Mouse (Mus musculus): ENCODE data around the gene Stra8. TPM values are rescaled to one million over a fixed set of nuclear protein-coding genes. Genes with fewer than 3 reads are reported as not detected.

Gene Stra8
- polyA plus RNA-seq, 1 experiment: not detected

- H3K79me2 ChIP-seq (ENCODE audit: control insufficient read depth, insufficient read depth): no peaks in the 10 kb centered on the region
- H3ac ChIP-seq (ENCODE audit: control insufficient read depth, insufficient read length): no peak overlapping the region
- TF ChIP-seq SRF (IDR thresholded peaks at IDR 0.05; ENCODE audit: control insufficient read depth, insufficient read length, low read depth): no peak
- no peak for TF ChIP-seq TCF3 (IDR thresholded peaks at IDR 0.05; ENCODE audit: insufficient read length, low read depth)
- no peak for TF ChIP-seq REST (IDR thresholded peaks at IDR 0.05; ENCODE audit: insufficient read depth, insufficient read length)
- no peak for TF ChIP-seq TCF12 (IDR thresholded peaks at IDR 0.05; ENCODE audit: insufficient read depth, poor library complexity, severe bottlenecking)
- TF ChIP-seq CEBPB (IDR thresholded peaks at IDR 0.05; ENCODE audit: insufficient read depth, poor library complexity, severe bottlenecking): no peak
- TF ChIP-seq MAX (IDR thresholded peaks at IDR 0.05; ENCODE audit: low read depth): no peak
- no peak for TF ChIP-seq MYOG (IDR thresholded peaks at IDR 0.05; ENCODE audit: control insufficient read depth in 1 of 3, insufficient read depth in 1 of 3, insufficient read length in 2 of 3, low read depth in 2 of 3)
- no peak for TF ChIP-seq USF1 (IDR thresholded peaks at IDR 0.05; ENCODE audit: low read depth)
- no peak for TF ChIP-seq MYOD1 (IDR thresholded peaks at IDR 0.05; ENCODE audit: control insufficient read depth in 1 of 3, insufficient read length in 2 of 3, low read depth in 2 of 3)
- TF ChIP-seq E2F4 (IDR thresholded peaks at IDR 0.05; ENCODE audit: insufficient read depth): no peak
- peaks cover 10% of the 10 kb centered on the region for H3K36me3 ChIP-seq (ENCODE audit: control insufficient read depth, insufficient read depth)
- H3K4me3 ChIP-seq: no peak overlapping the region
- no peaks in the 10 kb centered on the region for H3K27me3 ChIP-seq (ENCODE audit: control insufficient read depth, insufficient read depth, insufficient read length)
- H3K4me2 ChIP-seq (ENCODE audit: low read depth): no peak overlapping the region
These were observed 17.4 kb upstream of the Stra8 start for GRCm38 (mm10) chr6:34902578-34902977.

- Histone ChIP-seq H3K79me2 (ENCODE audit: control insufficient read depth, insufficient read depth) (no peaks in the 10 kb centered on the region), H3K4me2 (ENCODE audit: low read depth) (no peak overlapping the region), H3K4me3 (no peak overlapping the region), H3K27me3 (ENCODE audit: control insufficient read depth, insufficient read depth, insufficient read length) (no peaks in the 10 kb centered on the region), H3K36me3 (ENCODE audit: control insufficient read depth, insufficient read depth) (peaks cover 14% of the 10 kb centered on the region), H3ac (ENCODE audit: control insufficient read depth, insufficient read length) (no peak overlapping the region)
- no peak for TF ChIP-seq POLR2AphosphoS2 (IDR thresholded peaks at IDR 0.05; ENCODE audit: insufficient read length, low read depth)
- TF ChIP-seq MAX (IDR thresholded peaks at IDR 0.05; ENCODE audit: low read depth): no peak
- TF ChIP-seq POLR2A (IDR thresholded peaks at IDR 0.05; ENCODE audit: insufficient read length, low read depth): no peak
- no peak for TF ChIP-seq E2F4 (IDR thresholded peaks at IDR 0.05; ENCODE audit: insufficient read depth)
- TF ChIP-seq MYOG (IDR thresholded peaks at IDR 0.05; ENCODE audit: control insufficient read depth in 1 of 3, insufficient read depth in 1 of 3, insufficient read length in 2 of 3, low read depth in 2 of 3): no peak
- TF ChIP-seq MYOD1 (IDR thresholded peaks at IDR 0.05; ENCODE audit: control insufficient read depth in 1 of 3, insufficient read length in 2 of 3, low read depth in 2 of 3): no peak
- no peak for TF ChIP-seq SRF (IDR thresholded peaks at IDR 0.05; ENCODE audit: control insufficient read depth, insufficient read length, low read depth)
- TF ChIP-seq TCF12 (IDR thresholded peaks at IDR 0.05; ENCODE audit: insufficient read depth, poor library complexity, severe bottlenecking): no peak
- TF ChIP-seq REST (IDR thresholded peaks at IDR 0.05; ENCODE audit: insufficient read depth, insufficient read length): no peak
- no peak for TF ChIP-seq TCF3 (IDR thresholded peaks at IDR 0.05; ENCODE audit: insufficient read length, low read depth)
- no peak for TF ChIP-seq USF1 (IDR thresholded peaks at IDR 0.05; ENCODE audit: low read depth)
- TF ChIP-seq CEBPB (IDR thresholded peaks at IDR 0.05; ENCODE audit: insufficient read depth, poor library complexity, severe bottlenecking): no peak
These were observed 16.5 kb upstream of the Stra8 start for GRCm38 (mm10) chr6:34903441-34903840.

- no peak overlapping the region for H3K4me3 ChIP-seq
- H3ac ChIP-seq (ENCODE audit: control insufficient read depth, insufficient read length): no peak overlapping the region
- no peak for TF ChIP-seq TCF3 (IDR thresholded peaks at IDR 0.05; ENCODE audit: insufficient read length, low read depth)
- TF ChIP-seq USF1 (IDR thresholded peaks at IDR 0.05; ENCODE audit: low read depth): no peak
- no peak for TF ChIP-seq TCF12 (IDR thresholded peaks at IDR 0.05; ENCODE audit: insufficient read depth, poor library complexity, severe bottlenecking)
- no peak for TF ChIP-seq POLR2AphosphoS2 (IDR thresholded peaks at IDR 0.05; ENCODE audit: insufficient read length, low read depth)
- TF ChIP-seq MAX (IDR thresholded peaks at IDR 0.05; ENCODE audit: low read depth): no peak
- TF ChIP-seq CEBPB (IDR thresholded peaks at IDR 0.05; ENCODE audit: insufficient read depth, poor library complexity, severe bottlenecking): no peak
- TF ChIP-seq REST (IDR thresholded peaks at IDR 0.05; ENCODE audit: insufficient read depth, insufficient read length): no peak
- no peak for TF ChIP-seq MYOD1 (IDR thresholded peaks at IDR 0.05; ENCODE audit: control insufficient read depth in 1 of 3, insufficient read length in 2 of 3, low read depth in 2 of 3)
- no peak for TF ChIP-seq SRF (IDR thresholded peaks at IDR 0.05; ENCODE audit: control insufficient read depth, insufficient read length, low read depth)
- TF ChIP-seq E2F4 (IDR thresholded peaks at IDR 0.05; ENCODE audit: insufficient read depth): no peak
- TF ChIP-seq POLR2A (IDR thresholded peaks at IDR 0.05; ENCODE audit: insufficient read length, low read depth): no peak
- TF ChIP-seq MYOG (IDR thresholded peaks at IDR 0.05; ENCODE audit: control insufficient read depth in 1 of 3, insufficient read depth in 1 of 3, insufficient read length in 2 of 3, low read depth in 2 of 3): no peak
- H3K4me2 ChIP-seq (ENCODE audit: low read depth): no peak overlapping the region
- no peaks in the 10 kb centered on the region for H3K79me2 ChIP-seq (ENCODE audit: control insufficient read depth, insufficient read depth)
- peaks cover 14% of the 10 kb centered on the region for H3K36me3 ChIP-seq (ENCODE audit: control insufficient read depth, insufficient read depth)
- H3K27me3 ChIP-seq (ENCODE audit: control insufficient read depth, insufficient read depth, insufficient read length): no peaks in the 10 kb centered on the region
These were observed 16.1 kb upstream of the Stra8 start for GRCm38 (mm10) chr6:34903851-34904250.

- Histone ChIP-seq H3K4me2 (ENCODE audit: low read depth) (no peak overlapping the region), H3K27me3 (ENCODE audit: control insufficient read depth, insufficient read depth, insufficient read length) (no peaks in the 10 kb centered on the region), H3K4me3 (no peak overlapping the region), H3ac (ENCODE audit: control insufficient read depth, insufficient read length) (no peak overlapping the region), H3K79me2 (ENCODE audit: control insufficient read depth, insufficient read depth) (no peaks in the 10 kb centered on the region), H3K36me3 (ENCODE audit: control insufficient read depth, insufficient read depth) (peaks cover 14% of the 10 kb centered on the region)
- no peak for TF ChIP-seq SRF (IDR thresholded peaks at IDR 0.05; ENCODE audit: control insufficient read depth, insufficient read length, low read depth)
- TF ChIP-seq CEBPB (IDR thresholded peaks at IDR 0.05; ENCODE audit: insufficient read depth, poor library complexity, severe bottlenecking): no peak
- TF ChIP-seq REST (IDR thresholded peaks at IDR 0.05; ENCODE audit: insufficient read depth, insufficient read length): no peak
- no peak for TF ChIP-seq TCF3 (IDR thresholded peaks at IDR 0.05; ENCODE audit: insufficient read length, low read depth)
- no peak for TF ChIP-seq MYOG (IDR thresholded peaks at IDR 0.05; ENCODE audit: control insufficient read depth in 1 of 3, insufficient read depth in 1 of 3, insufficient read length in 2 of 3, low read depth in 2 of 3)
- TF ChIP-seq POLR2A (IDR thresholded peaks at IDR 0.05; ENCODE audit: insufficient read length, low read depth): no peak
- no peak for TF ChIP-seq TCF12 (IDR thresholded peaks at IDR 0.05; ENCODE audit: insufficient read depth, poor library complexity, severe bottlenecking)
- TF ChIP-seq MAX (IDR thresholded peaks at IDR 0.05; ENCODE audit: low read depth): no peak
- no peak for TF ChIP-seq POLR2AphosphoS2 (IDR thresholded peaks at IDR 0.05; ENCODE audit: insufficient read length, low read depth)
- TF ChIP-seq MYOD1 (IDR thresholded peaks at IDR 0.05; ENCODE audit: control insufficient read depth in 1 of 3, insufficient read length in 2 of 3, low read depth in 2 of 3): no peak
- TF ChIP-seq USF1 (IDR thresholded peaks at IDR 0.05; ENCODE audit: low read depth): no peak
- no peak for TF ChIP-seq E2F4 (IDR thresholded peaks at IDR 0.05; ENCODE audit: insufficient read depth)
These were observed 15.6 kb upstream of the Stra8 start for GRCm38 (mm10) chr6:34904361-34904760.

All from myocyte (in vitro differentiated cells).